Mouse (Mus musculus): ENCODE measurements around the gene Gsn. TPM values are rescaled to one million over a fixed set of nuclear protein-coding genes. Genes with fewer than 3 reads are reported as not detected.

Gsn gene
- total RNA-seq, 1 experiment, result 165 TPM

- Histone ChIP-seq H3K36me3 (ENCODE audit: control insufficient read depth, insufficient read depth, low read length, poor library complexity, severe bottlenecking) (no peaks in the 10 kb centered on the region; the same call in 1 of the 2 replicates), H3K9me3 (ENCODE audit: control insufficient read depth, insufficient read depth, low read depth, low read length) (no peaks in the 10 kb centered on the region), H3K27ac (ENCODE audit: insufficient read depth, low read depth, low read length, poor library complexity, severe bottlenecking) (no peak overlapping the region), H3K9ac (ENCODE audit: insufficient read depth, low read depth, low read length, poor library complexity, severe bottlenecking) (no peak overlapping the region), H3K4me3 (ENCODE audit: insufficient read depth in 1 of 2, low read depth in 1 of 2, low read length in 2 of 2, poor library complexity in 1 of 2, severe bottlenecking in 1 of 2) (no peak overlapping the region), H3K4me1 (ENCODE audit: control insufficient read depth in 2 of 2, insufficient read depth in 2 of 2, low read length in 2 of 2, poor library complexity in 1 of 2) (0 out of 4 replicates have a peak, but pooled peaks cover 0 to 2% of the 10 kb centered on the region in 2 experiments)
- in situ Hi-C loops (cut with MboI; ENCODE audit: low sequenced_read_pairs in 2 of 2, unreplicated experiment in 2 of 2), result no loop called here
- DNase-seq (ENCODE audit: low read depth, low spot score), result no peak
- no peak for TF ChIP-seq ZC3H11A (IDR thresholded peaks at IDR 0.05; ENCODE audit: borderline replicate concordance, low read depth, low read length)
- TF ChIP-seq MAFK (IDR thresholded peaks at IDR 0.05; ENCODE audit: insufficient read depth, low read depth, low read length), result no peak
- no peak for TF ChIP-seq CHD2 (IDR thresholded peaks at IDR 0.05; ENCODE audit: low read depth, low read length)
- TF ChIP-seq HCFC1 (IDR thresholded peaks at IDR 0.05; ENCODE audit: borderline replicate concordance, insufficient read depth, low read length), result no peak
- no peak for TF ChIP-seq ZNF384 (IDR thresholded peaks at IDR 0.05; ENCODE audit: low read depth, low read length)
Measured at GRCm38 (mm10) chr2:35318405-35318804, 62.2 kb downstream of the Gsn start.

DNA sequence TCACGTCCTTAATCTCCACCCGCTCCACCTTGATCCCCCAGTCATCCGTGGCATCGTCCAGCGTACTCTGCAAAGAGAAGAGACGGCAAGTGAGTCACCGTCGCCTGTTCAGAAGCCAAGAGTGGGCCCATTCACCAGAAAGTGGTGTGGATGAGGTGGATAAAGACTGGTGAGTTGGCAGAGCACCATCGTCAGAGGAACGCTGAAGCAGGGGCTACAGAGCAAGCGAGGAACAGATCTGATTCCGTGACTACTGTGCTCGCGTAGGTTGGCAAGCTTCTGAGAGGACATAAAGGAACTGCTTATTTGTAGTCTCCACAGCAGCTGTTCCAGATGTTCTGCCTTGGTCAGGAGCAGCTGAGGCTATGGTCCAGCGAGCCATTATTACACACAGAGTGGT is 64.2 kb downstream of the Gsn start:
- Histone ChIP-seq H3K36me3 (ENCODE audit: control insufficient read depth, insufficient read depth, low read length, poor library complexity, severe bottlenecking) (no peaks in the 10 kb centered on the region; the same call in 1 of the 2 replicates), H3K9ac (ENCODE audit: insufficient read depth, low read depth, low read length, poor library complexity, severe bottlenecking) (no peak overlapping the region), H3K27ac (ENCODE audit: insufficient read depth, low read depth, low read length, poor library complexity, severe bottlenecking) (no peak overlapping the region), H3K4me1 (ENCODE audit: control insufficient read depth in 2 of 2, insufficient read depth in 2 of 2, low read length in 2 of 2, poor library complexity in 1 of 2) (0 out of 4 replicates have a peak, but pooled peaks cover 0 to 2% of the 10 kb centered on the region in 2 experiments), H3K9me3 (ENCODE audit: control insufficient read depth, insufficient read depth, low read depth, low read length) (no peaks in the 10 kb centered on the region), H3K4me3 (ENCODE audit: insufficient read depth in 1 of 2, low read depth in 1 of 2, low read length in 2 of 2, poor library complexity in 1 of 2, severe bottlenecking in 1 of 2) (no peak overlapping the region)
- DNase-seq (ENCODE audit: low read depth, low spot score), result no peak
- in situ Hi-C loops (cut with MboI; ENCODE audit: low sequenced_read_pairs in 2 of 2, unreplicated experiment in 2 of 2), result no loop called here
- no peak for TF ChIP-seq ZC3H11A (IDR thresholded peaks at IDR 0.05; ENCODE audit: borderline replicate concordance, low read depth, low read length)
- no peak for TF ChIP-seq ZNF384 (IDR thresholded peaks at IDR 0.05; ENCODE audit: low read depth, low read length)
- TF ChIP-seq HCFC1 (IDR thresholded peaks at IDR 0.05; ENCODE audit: borderline replicate concordance, insufficient read depth, low read length), result no peak
- no peak for TF ChIP-seq MAFK (IDR thresholded peaks at IDR 0.05; ENCODE audit: insufficient read depth, low read depth, low read length)
- TF ChIP-seq CHD2 (IDR thresholded peaks at IDR 0.05; ENCODE audit: low read depth, low read length), result no peak

DNA sequence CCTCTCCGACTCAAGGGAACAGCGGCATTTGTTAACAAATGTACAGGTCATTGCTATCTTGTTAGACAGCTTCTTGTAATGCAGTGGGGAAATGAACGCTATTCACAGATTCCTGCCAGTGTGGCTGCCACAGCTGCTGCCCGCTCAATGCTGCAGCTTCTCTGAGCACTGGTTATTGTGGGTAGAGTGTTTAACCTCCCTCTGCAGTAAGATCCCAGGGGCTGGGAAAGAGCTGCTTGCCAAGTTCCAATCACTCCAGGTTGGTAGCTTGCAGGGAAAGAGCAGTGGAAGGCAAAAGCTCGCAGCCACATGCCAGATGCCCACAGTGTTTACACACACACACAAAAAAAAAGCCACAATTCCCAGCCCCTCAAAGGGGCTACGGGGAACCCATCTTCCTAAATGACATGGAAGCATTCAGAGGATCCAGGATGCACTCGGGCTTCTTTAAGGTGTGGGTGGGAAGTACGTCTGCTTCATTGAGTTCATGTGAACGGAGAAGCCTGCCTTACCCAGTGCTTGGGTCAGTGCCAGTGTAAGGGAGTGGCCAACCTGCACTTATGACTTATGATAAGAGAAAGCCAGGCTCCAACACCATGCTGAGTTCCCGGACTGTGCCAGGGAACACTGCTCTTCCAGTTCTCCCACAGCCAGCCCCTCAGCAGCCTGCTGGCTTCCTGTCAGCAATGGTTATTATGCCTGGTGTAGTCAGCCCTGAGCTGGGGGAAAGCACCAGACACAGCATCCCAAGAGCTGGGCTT is 66.4 kb downstream of the Gsn start:
- DNase-seq (ENCODE audit: low read depth, low spot score), result no peak
- no peak overlapping the region for H3K9ac ChIP-seq (ENCODE audit: insufficient read depth, low read depth, low read length, poor library complexity, severe bottlenecking)
- in situ Hi-C loops (cut with MboI; ENCODE audit: low sequenced_read_pairs in 2 of 2, unreplicated experiment in 2 of 2), result no loop called here

GRCm38 (mm10) chr2:35325930-35326329 is 69.8 kb downstream of the Gsn start:
- in situ Hi-C loops (cut with MboI; ENCODE audit: low sequenced_read_pairs in 2 of 2, unreplicated experiment in 2 of 2), result no loop called here
- H3K27ac ChIP-seq (ENCODE audit: insufficient read depth, low read depth, low read length, poor library complexity, severe bottlenecking), result no peak overlapping the region
- no peak for TF ChIP-seq ZC3H11A (IDR thresholded peaks at IDR 0.05; ENCODE audit: borderline replicate concordance, low read depth, low read length)
- no peak for TF ChIP-seq CHD2 (IDR thresholded peaks at IDR 0.05; ENCODE audit: low read depth, low read length)
- TF ChIP-seq MAFK (IDR thresholded peaks at IDR 0.05; ENCODE audit: insufficient read depth, low read depth, low read length), result no peak
- TF ChIP-seq ZNF384 (IDR thresholded peaks at IDR 0.05; ENCODE audit: low read depth, low read length), result no peak
- no peak for TF ChIP-seq HCFC1 (IDR thresholded peaks at IDR 0.05; ENCODE audit: borderline replicate concordance, insufficient read depth, low read length)
- no peaks in the 10 kb centered on the region for H3K36me3 ChIP-seq (ENCODE audit: control insufficient read depth, insufficient read depth, low read length, poor library complexity, severe bottlenecking)
- no peak for DNase-seq (ENCODE audit: low read depth, low spot score)
- H3K9ac ChIP-seq (ENCODE audit: insufficient read depth, low read depth, low read length, poor library complexity, severe bottlenecking), result no peak overlapping the region
- H3K9me3 ChIP-seq (ENCODE audit: control insufficient read depth, insufficient read depth, low read depth, low read length), result no peaks in the 10 kb centered on the region
- no peak overlapping the region for H3K4me3 ChIP-seq (ENCODE audit: insufficient read depth in 1 of 2, low read depth in 1 of 2, low read length in 2 of 2, poor library complexity in 1 of 2, severe bottlenecking in 1 of 2)
- 0 out of 4 replicates have a peak, but pooled peaks cover 0 to 2% of the 10 kb centered on the region in 2 experiments for H3K4me1 ChIP-seq (ENCODE audit: control insufficient read depth in 2 of 2, insufficient read depth in 2 of 2, low read length in 2 of 2, poor library complexity in 1 of 2)

More for the DNA sequence above, 66.4 kb downstream of the Gsn start:
- no peak overlapping the region for H3K27ac ChIP-seq (ENCODE audit: insufficient read depth, low read depth, low read length, poor library complexity, severe bottlenecking)
- no peak overlapping the region for H3K4me3 ChIP-seq (ENCODE audit: insufficient read depth in 1 of 2, low read depth in 1 of 2, low read length in 2 of 2, poor library complexity in 1 of 2, severe bottlenecking in 1 of 2)
- 0 out of 4 replicates have a peak, but pooled peaks cover 0 to 2% of the 10 kb centered on the region in 2 experiments for H3K4me1 ChIP-seq (ENCODE audit: control insufficient read depth in 2 of 2, insufficient read depth in 2 of 2, low read length in 2 of 2, poor library complexity in 1 of 2)
- no peaks in the 10 kb centered on the region; the same call in 1 of the 2 replicates for H3K36me3 ChIP-seq (ENCODE audit: control insufficient read depth, insufficient read depth, low read length, poor library complexity, severe bottlenecking)
- no peaks in the 10 kb centered on the region for H3K9me3 ChIP-seq (ENCODE audit: control insufficient read depth, insufficient read depth, low read depth, low read length)
- TF ChIP-seq ZNF384 (IDR thresholded peaks at IDR 0.05; ENCODE audit: low read depth, low read length), result no peak
- no peak for TF ChIP-seq ZC3H11A (IDR thresholded peaks at IDR 0.05; ENCODE audit: borderline replicate concordance, low read depth, low read length)
- no peak for TF ChIP-seq MAFK (IDR thresholded peaks at IDR 0.05; ENCODE audit: insufficient read depth, low read depth, low read length)
- no peak for TF ChIP-seq CHD2 (IDR thresholded peaks at IDR 0.05; ENCODE audit: low read depth, low read length)
- TF ChIP-seq HCFC1 (IDR thresholded peaks at IDR 0.05; ENCODE audit: borderline replicate concordance, insufficient read depth, low read length), result no peak

All from ES-E14 (cell line).